Mouse (Mus musculus) myocyte (in vitro differentiated cells): Measurements from ENCODE around the gene Il20. TPM values are rescaled to one million over a fixed set of nuclear protein-coding genes. Genes with fewer than 3 reads are reported as not detected.

Experiments used
- H3K27me3 ChIP-seq: one replicate; pipeline ENCODE4 v1.6.1; 2011; ENCODE audit not compliant: control insufficient read depth, insufficient read depth, insufficient read length
- H3K36me3 ChIP-seq: one replicate; pipeline ENCODE4 v1.6.1; 2011; ENCODE audit not compliant: control insufficient read depth, insufficient read depth
- H3K4me2 ChIP-seq: one replicate; pipeline ENCODE4 v1.6.1; 2011; ENCODE audit warnings: low read depth, control low read depth
- H3K4me3 ChIP-seq: one replicate; pipeline ENCODE4 v1.5.1; 2011; ENCODE audit warnings: mild to moderate bottlenecking, control low read depth, moderate library complexity
- H3K79me2 ChIP-seq: one replicate; pipeline ENCODE4 v1.6.1; 2011; ENCODE audit not compliant: control insufficient read depth, insufficient read depth
- H3ac ChIP-seq: one replicate; pipeline ENCODE4 v1.6.1; 2011; ENCODE audit not compliant: control insufficient read depth, insufficient read length
- CEBPB ChIP-seq: IDR thresholded peaks from 2 replicates; pipeline ENCODE4 v1.6.1; 2011; ENCODE audit warnings: mild to moderate bottlenecking, moderate library complexity; ENCODE audit not compliant: poor library complexity, insufficient read depth, severe bottlenecking
- E2F4 ChIP-seq: IDR thresholded peaks from one replicate; pipeline ENCODE4 v1.6.1; 2011; ENCODE audit warnings: mild to moderate bottlenecking, control low read depth, moderate library complexity; ENCODE audit not compliant: insufficient read depth
- MAX ChIP-seq: IDR thresholded peaks from one replicate; pipeline ENCODE4 v1.6.1; 2011; ENCODE audit warnings: low read depth, mild to moderate bottlenecking, control low read depth
- MYOD1 ChIP-seq, 3 experiments: IDR thresholded peaks; one replicate each; pipeline ENCODE4 v1.6.1; 2011; ENCODE audit warnings: control low read depth in 2 of 3, low read depth in 2 of 3, mild to moderate bottlenecking in 2 of 3, moderate library complexity in 1 of 3; ENCODE audit not compliant: insufficient read length in 2 of 3, control insufficient read depth in 1 of 3
- MYOG ChIP-seq, 3 experiments: IDR thresholded peaks; one replicate each; pipeline ENCODE4 v1.6.1; 2011; ENCODE audit warnings: control low read depth in 2 of 3, low read depth in 2 of 3, mild to moderate bottlenecking in 2 of 3; ENCODE audit not compliant: insufficient read length in 2 of 3, control insufficient read depth in 1 of 3, insufficient read depth in 1 of 3
- POLR2A ChIP-seq: IDR thresholded peaks from one replicate; pipeline ENCODE4 v1.6.1; 2011; ENCODE audit warnings: low read depth, mild to moderate bottlenecking, control low read depth, moderate library complexity; ENCODE audit not compliant: insufficient read length
- POLR2AphosphoS2 ChIP-seq: IDR thresholded peaks from one replicate; pipeline ENCODE4 v1.6.1; 2011; ENCODE audit warnings: low read depth, control low read depth; ENCODE audit not compliant: insufficient read length
- REST ChIP-seq: IDR thresholded peaks from one replicate; pipeline ENCODE4 v1.6.1; 2011; ENCODE audit warnings: mild to moderate bottlenecking, control low read depth, moderate library complexity; ENCODE audit not compliant: insufficient read depth, insufficient read length
- SRF ChIP-seq: IDR thresholded peaks from one replicate; pipeline ENCODE4 v1.6.1; 2011; ENCODE audit warnings: low read depth; ENCODE audit not compliant: control insufficient read depth, insufficient read length
- TCF12 ChIP-seq: IDR thresholded peaks from one replicate; pipeline ENCODE4 v1.6.1; 2011; ENCODE audit warnings: mild to moderate bottlenecking, control low read depth; ENCODE audit not compliant: poor library complexity, insufficient read depth, severe bottlenecking
- TCF3 ChIP-seq: IDR thresholded peaks from one replicate; pipeline ENCODE4 v1.6.1; 2011; ENCODE audit warnings: low read depth, control low read depth; ENCODE audit not compliant: insufficient read length
- USF1 ChIP-seq: IDR thresholded peaks from one replicate; pipeline ENCODE4 v1.6.1; 2011; ENCODE audit warnings: low read depth, mild to moderate bottlenecking, control low read depth, moderate library complexity
- polyA plus RNA-seq: library from polyadenylated mRNA; unstranded; fragments of >200 nt; fragmentation: generic; extraction: Trizol; gene quantifications from one replicate; pipeline ENCODE4 v1.2.1, GENCODE M21; 2012; ENCODE audit warnings: missing spikeins

Gene Il20
- polyA plus RNA-seq, 1 experiment, result not detected

- no peaks in the 10 kb centered on the region for H3K27me3 ChIP-seq
- no peaks in the 10 kb centered on the region for H3K36me3 ChIP-seq
- H3ac ChIP-seq, result no peak overlapping the region
- no peaks in the 10 kb centered on the region for H3K79me2 ChIP-seq
- TF ChIP-seq E2F4 (no peak), MAX (no peak), TCF3 (no peak), MYOD1 (IDR thresholded peaks at IDR 0.05; ENCODE audit: control insufficient read depth in 1 of 3, insufficient read length in 2 of 3, low read depth in 2 of 3) (no peak), SRF (no peak), MYOG (IDR thresholded peaks at IDR 0.05; ENCODE audit: control insufficient read depth in 1 of 3, insufficient read depth in 1 of 3, insufficient read length in 2 of 3, low read depth in 2 of 3) (no peak), CEBPB (no peak), POLR2AphosphoS2 (no peak), REST (no peak), USF1 (no peak), TCF12 (no peak)
- no peak overlapping the region for H3K4me3 ChIP-seq
- no peak overlapping the region for H3K4me2 ChIP-seq
These were observed 8.7 kb downstream of the Il20 start for GRCm38 (mm10) chr1:130902505-130902904.

DNA sequence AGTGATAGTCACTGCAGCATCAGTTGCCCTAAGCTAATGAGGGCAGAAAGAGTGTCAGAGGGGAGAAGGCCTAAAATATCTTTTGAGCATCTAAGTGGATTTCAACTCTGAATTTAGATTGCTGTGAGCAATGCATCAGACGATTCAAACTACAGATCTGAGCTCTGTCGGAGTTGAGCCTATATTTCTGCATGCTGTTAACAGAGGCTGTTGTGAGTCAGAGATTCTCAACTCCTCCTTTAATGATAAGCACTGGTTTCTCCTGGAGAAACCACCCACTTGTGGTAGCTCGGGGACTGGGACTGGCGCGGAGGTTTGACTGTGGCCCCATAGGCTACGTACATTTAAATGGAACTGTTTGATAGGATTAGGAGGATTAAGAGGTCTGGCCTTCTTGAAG, 16.8 kb downstream of the Il20 start:
- no peak overlapping the region for H3K4me3 ChIP-seq
- TF ChIP-seq TCF3, result no peak
- no peak for TF ChIP-seq SRF
- H3K79me2 ChIP-seq, result no peaks in the 10 kb centered on the region
- no peaks in the 10 kb centered on the region for H3K27me3 ChIP-seq
- H3ac ChIP-seq, result no peak overlapping the region
- no peaks in the 10 kb centered on the region for H3K36me3 ChIP-seq
- H3K4me2 ChIP-seq, result no peak overlapping the region

- H3K79me2 ChIP-seq, result no peaks in the 10 kb centered on the region
- H3K4me2 ChIP-seq, result no peak overlapping the region
- H3ac ChIP-seq, result no peak overlapping the region
- H3K36me3 ChIP-seq, result no peaks in the 10 kb centered on the region
- no peak overlapping the region for H3K4me3 ChIP-seq
- H3K27me3 ChIP-seq, result no peaks in the 10 kb centered on the region
- TF ChIP-seq SRF, result no peak
- TF ChIP-seq POLR2A, result no peak
- no peak for TF ChIP-seq TCF3
- no peak for TF ChIP-seq MYOD1 (IDR thresholded peaks at IDR 0.05; ENCODE audit: control insufficient read depth in 1 of 3, insufficient read length in 2 of 3, low read depth in 2 of 3)
- no peak for TF ChIP-seq CEBPB
- no peak for TF ChIP-seq TCF12
- no peak for TF ChIP-seq REST
- no peak for TF ChIP-seq MYOG (IDR thresholded peaks at IDR 0.05; ENCODE audit: control insufficient read depth in 1 of 3, insufficient read depth in 1 of 3, insufficient read length in 2 of 3, low read depth in 2 of 3)
- TF ChIP-seq MAX, result no peak
- TF ChIP-seq POLR2AphosphoS2, result no peak
- no peak for TF ChIP-seq USF1
- TF ChIP-seq E2F4, result no peak
These were observed 17.8 kb downstream of the Il20 start for GRCm38 (mm10) chr1:130893329-130894040.

DNA sequence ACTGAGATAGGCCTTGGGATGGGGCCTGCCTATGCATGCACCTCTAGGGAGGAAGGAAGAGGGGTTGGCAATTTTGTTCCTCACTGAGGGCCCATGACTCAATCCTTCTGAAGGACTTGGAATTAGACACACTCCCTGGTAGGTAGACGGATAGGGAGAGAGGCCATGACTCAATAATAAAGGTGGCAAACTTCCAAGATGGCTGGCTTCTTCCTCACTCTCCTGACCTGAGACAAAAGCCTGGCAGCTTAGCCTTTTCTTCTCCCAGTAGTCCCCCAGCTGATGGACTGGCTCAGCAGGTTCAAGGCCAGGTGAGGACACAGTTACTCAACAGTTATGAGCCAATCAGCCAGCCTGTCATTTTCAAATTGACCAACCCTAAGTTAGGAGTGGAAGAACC, 18.8 kb downstream of the Il20 start:
- H3K4me2 ChIP-seq, result no peak overlapping the region
- H3ac ChIP-seq, result no peak overlapping the region
- H3K4me3 ChIP-seq, result no peak overlapping the region
- no peaks in the 10 kb centered on the region for H3K79me2 ChIP-seq
- TF ChIP-seq REST, result no peak
- TF ChIP-seq CEBPB, result no peak
- no peak for TF ChIP-seq USF1
- no peak for TF ChIP-seq TCF3
- TF ChIP-seq MAX, result no peak
- no peak for TF ChIP-seq POLR2A
- H3K36me3 ChIP-seq, result no peaks in the 10 kb centered on the region
- no peaks in the 10 kb centered on the region for H3K27me3 ChIP-seq

DNA sequence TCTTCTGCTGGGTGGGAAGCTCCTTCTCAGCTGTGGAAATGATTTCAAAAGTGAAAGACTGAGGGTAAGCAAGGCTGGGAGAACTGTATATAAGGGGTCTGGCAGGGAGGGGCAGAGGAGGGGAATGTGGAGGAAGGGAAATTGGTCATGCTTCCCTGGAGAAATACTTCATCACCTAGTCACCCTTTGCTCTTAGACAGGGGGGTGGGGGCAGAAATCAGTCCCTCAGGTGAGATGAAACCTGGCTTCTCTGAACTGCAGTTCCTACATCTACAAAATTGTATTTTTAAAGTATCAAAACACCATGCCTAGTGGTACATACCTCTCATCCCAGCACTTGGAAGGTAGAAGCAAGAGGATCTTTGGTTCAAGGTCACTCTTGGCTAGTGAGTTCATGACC, 23.9 kb downstream of the Il20 start, which contains the start of gene Il24:
TSS of gene Il24 (minus strand) at position 101 of the 400 bp plus-strand sequence.
- H3K36me3 ChIP-seq, result no peaks in the 10 kb centered on the region
- H3K27me3 ChIP-seq, result no peaks in the 10 kb centered on the region
- TF ChIP-seq MYOG (IDR thresholded peaks at IDR 0.05; ENCODE audit: control insufficient read depth in 1 of 3, insufficient read depth in 1 of 3, insufficient read length in 2 of 3, low read depth in 2 of 3) (no peak), CEBPB (no peak), POLR2AphosphoS2 (no peak), TCF3 (no peak), MAX (no peak), POLR2A (no peak), MYOD1 (IDR thresholded peaks at IDR 0.05; ENCODE audit: control insufficient read depth in 1 of 3, insufficient read length in 2 of 3, low read depth in 2 of 3) (no peak), E2F4 (no peak), TCF12 (no peak), REST (no peak), SRF (no peak), USF1 (no peak)
- H3K4me2 ChIP-seq, result no peak within 1 kb of the TSS
- no peak within 1 kb of the TSS for H3K4me3 ChIP-seq
- no peaks in the 10 kb centered on the region for H3K79me2 ChIP-seq
- no peak within 1 kb of the TSS for H3ac ChIP-seq
